Mouse (Mus musculus): Measurements from ENCODE around the gene Clnk. TPM values are rescaled to one million over a fixed set of nuclear protein-coding genes. Genes with fewer than 3 reads are reported as not detected.

Gene Clnk
- polyA plus RNA-seq, 1 experiment from 2014 or later = 0.17 TPM

- no peak for ATAC-seq (ENCODE audit: low FRiP score)
- H3K9ac ChIP-seq (replicated peaks) = no peak overlapping the region
- no peaks in the 10 kb centered on the region for H3K9me3 ChIP-seq (replicated peaks)
- no peak overlapping the region for H3K27ac ChIP-seq (replicated peaks)
- no peaks in the 10 kb centered on the region for H3K36me3 ChIP-seq
- 31% methylated on average over 3 of the region's 3 CpGs for WGBS
- no peaks in the 10 kb centered on the region for H3K4me1 ChIP-seq
- no peaks in the 10 kb centered on the region for H3K27me3 ChIP-seq (replicated peaks)
- H3K4me2 ChIP-seq = no peak overlapping the region
- H3K4me3 ChIP-seq (replicated peaks) = no peak overlapping the region
Measured at GRCm38 (mm10) chr5:38845529-38845928, 31.1 kb downstream of the Clnk start.

- H3K4me1 ChIP-seq = no peaks in the 10 kb centered on the region
- H3K4me3 ChIP-seq (replicated peaks) = no peak overlapping the region
- no peaks in the 10 kb centered on the region for H3K27me3 ChIP-seq (replicated peaks)
- H3K36me3 ChIP-seq = no peaks in the 10 kb centered on the region
- no peaks in the 10 kb centered on the region for H3K9me3 ChIP-seq (replicated peaks)
- H3K4me2 ChIP-seq = no peak overlapping the region
- WGBS = 97% methylated on average over 2 of the region's 2 CpGs
- no peak for ATAC-seq (ENCODE audit: low FRiP score)
- H3K9ac ChIP-seq (replicated peaks) = no peak overlapping the region
- no peak overlapping the region for H3K27ac ChIP-seq (replicated peaks)
Measured at GRCm38 (mm10) chr5:38844312-38844711, 32.3 kb downstream of the Clnk start.

DNA sequence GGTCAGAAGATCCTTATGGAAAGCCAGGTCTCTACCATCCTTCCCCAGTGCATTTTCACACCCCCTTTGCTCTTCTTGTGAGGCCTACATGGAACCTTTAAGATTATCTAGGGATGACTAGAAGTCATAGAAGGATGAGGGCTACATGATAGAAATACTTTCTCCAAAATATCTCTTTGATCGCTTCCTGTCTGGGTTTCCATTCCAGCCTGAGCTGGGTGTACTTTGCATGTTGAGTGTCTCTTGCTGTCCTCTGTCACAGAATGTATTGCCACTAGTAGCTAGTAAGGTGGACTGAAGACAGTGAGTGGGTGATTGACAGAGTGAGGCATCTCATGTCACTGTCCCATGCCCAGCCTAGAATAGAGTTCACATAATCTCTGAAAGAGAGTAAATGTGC is 36.6 kb downstream of the Clnk start:
- WGBS = 100% methylated on average over 1 of the region's 1 CpGs
- H3K9me3 ChIP-seq (replicated peaks) = no peaks in the 10 kb centered on the region
- ATAC-seq (ENCODE audit: low FRiP score) = no peak
- H3K27me3 ChIP-seq (replicated peaks) = no peaks in the 10 kb centered on the region
- no peak overlapping the region for H3K4me2 ChIP-seq
- H3K4me1 ChIP-seq = no peaks in the 10 kb centered on the region
- H3K4me3 ChIP-seq (replicated peaks) = no peak overlapping the region
- no peak overlapping the region for H3K9ac ChIP-seq (replicated peaks)
- H3K27ac ChIP-seq (replicated peaks) = no peak overlapping the region
- H3K36me3 ChIP-seq = no peaks in the 10 kb centered on the region

DNA sequence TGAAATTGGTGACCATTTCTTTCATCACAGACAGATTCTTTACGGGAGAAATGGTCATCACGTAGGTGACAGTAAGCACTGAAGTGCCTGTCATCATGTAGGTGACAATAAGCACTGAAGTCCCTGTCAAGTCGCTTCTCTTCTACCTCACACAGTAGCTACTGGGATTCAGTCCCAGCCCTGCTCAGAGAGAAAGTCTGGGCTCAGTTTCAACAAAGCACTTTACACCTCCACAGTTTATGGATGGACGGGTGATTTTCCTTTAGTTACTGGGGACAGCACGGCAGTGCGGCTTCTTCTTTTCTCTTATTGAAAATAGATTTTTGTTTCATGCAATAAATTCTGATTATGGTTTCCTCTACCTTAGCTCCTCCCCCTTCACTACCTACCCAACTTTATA is 49.3 kb downstream of the Clnk start:
- Histone ChIP-seq H3K27me3 (replicated peaks) (no peaks in the 10 kb centered on the region), H3K9me3 (replicated peaks) (no peaks in the 10 kb centered on the region), H3K4me3 (replicated peaks) (no peak overlapping the region), H3K4me1 (no peaks in the 10 kb centered on the region), H3K9ac (replicated peaks) (no peak overlapping the region), H3K4me2 (no peak overlapping the region), H3K36me3 (no peaks in the 10 kb centered on the region), H3K27ac (replicated peaks) (no peak overlapping the region)
- 78% methylated on average over 6 of the region's 6 CpGs for WGBS
- ATAC-seq (ENCODE audit: low FRiP score) = no peak

DNA sequence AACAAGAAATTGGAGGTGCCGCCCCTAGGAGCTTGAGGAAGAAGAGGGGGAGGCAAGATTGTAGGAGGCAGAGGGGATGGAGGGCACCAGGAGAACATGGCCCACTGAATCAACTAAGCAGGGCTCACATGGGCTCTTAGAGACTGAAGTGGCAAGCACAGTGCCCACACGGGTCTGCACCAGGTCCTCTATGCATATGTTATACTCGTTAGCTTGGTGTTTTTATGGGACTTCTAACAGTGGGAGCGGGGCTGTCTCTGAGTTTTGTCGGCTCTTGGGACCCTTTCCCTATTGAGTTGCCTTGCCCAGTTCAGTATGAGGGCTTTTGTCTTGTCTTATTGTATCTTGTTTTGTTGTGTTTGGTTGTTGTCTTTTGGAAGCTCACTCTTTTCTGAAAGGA is 50.0 kb downstream of the Clnk start:
- H3K4me3 ChIP-seq (replicated peaks) = no peak overlapping the region
- no peak overlapping the region for H3K27ac ChIP-seq (replicated peaks)
- no peak for ATAC-seq (ENCODE audit: low FRiP score)
- H3K9me3 ChIP-seq (replicated peaks) = no peaks in the 10 kb centered on the region
- no peak overlapping the region for H3K4me2 ChIP-seq
- no peak overlapping the region for H3K9ac ChIP-seq (replicated peaks)
- 50% methylated on average over 5 of the region's 5 CpGs for WGBS
- no peaks in the 10 kb centered on the region for H3K36me3 ChIP-seq
- H3K27me3 ChIP-seq (replicated peaks) = no peaks in the 10 kb centered on the region
- no peaks in the 10 kb centered on the region for H3K4me1 ChIP-seq

DNA sequence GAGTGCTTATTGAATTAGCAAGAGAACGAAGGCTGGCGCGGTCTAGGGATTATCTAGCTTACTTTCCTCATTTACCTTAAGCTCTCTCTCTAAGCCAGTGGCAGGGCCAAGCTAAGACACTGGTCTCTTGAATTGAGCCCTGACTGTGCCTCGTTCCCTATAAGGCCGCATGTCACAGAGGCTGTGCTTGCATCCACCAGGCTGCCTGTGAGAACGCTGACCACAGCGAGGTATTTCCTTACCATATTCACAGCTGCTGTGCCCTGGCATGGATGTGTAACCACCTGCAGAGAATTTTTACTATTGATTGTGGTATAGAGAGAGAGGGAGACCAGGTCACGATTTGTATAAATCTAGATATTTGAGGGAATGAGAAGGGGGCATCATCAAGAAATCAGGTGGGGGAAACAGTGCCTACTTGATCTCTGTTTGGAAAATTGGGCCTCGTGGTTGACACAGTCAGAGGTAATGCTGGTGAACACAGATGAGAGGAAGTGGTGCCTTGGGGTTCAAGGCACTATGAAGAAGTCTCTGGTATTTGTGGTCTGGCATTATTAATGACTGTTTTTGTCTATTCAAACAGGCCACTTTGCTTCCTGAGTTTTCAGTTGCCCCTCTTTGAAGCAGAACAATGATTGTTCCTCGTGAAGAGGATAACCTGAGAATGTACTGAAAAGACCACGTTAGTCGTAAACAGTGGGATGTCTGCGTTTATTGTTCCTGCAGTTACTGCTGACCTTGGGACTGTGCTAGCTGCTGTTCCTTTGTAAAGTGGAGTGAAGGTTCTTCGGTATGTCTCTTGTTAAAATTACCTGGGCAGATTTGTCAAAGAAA is 52.3 kb downstream of the Clnk start:
- no peak overlapping the region for H3K9ac ChIP-seq (replicated peaks)
- no peaks in the 10 kb centered on the region for H3K27me3 ChIP-seq (replicated peaks)
- H3K36me3 ChIP-seq = no peaks in the 10 kb centered on the region
- no peaks in the 10 kb centered on the region for H3K4me1 ChIP-seq
- H3K4me3 ChIP-seq (replicated peaks) = no peak overlapping the region
- 53% methylated on average over 14 of the region's 14 CpGs for WGBS
- ATAC-seq (ENCODE audit: low FRiP score) = no peak
- no peaks in the 10 kb centered on the region for H3K9me3 ChIP-seq (replicated peaks)
- no peak overlapping the region for H3K27ac ChIP-seq (replicated peaks)
- no peak overlapping the region for H3K4me2 ChIP-seq

GRCm38 (mm10) chr5:38813391-38814109 is 63.1 kb downstream of the Clnk start:
- Histone ChIP-seq H3K9ac (replicated peaks) (no peak overlapping the region), H3K9me3 (replicated peaks) (no peaks in the 10 kb centered on the region), H3K4me1 (peaks cover 18% of the 10 kb centered on the region), H3K27me3 (replicated peaks) (no peaks in the 10 kb centered on the region), H3K36me3 (no peaks in the 10 kb centered on the region), H3K4me2 (no peak overlapping the region), H3K27ac (replicated peaks) (no peak overlapping the region), H3K4me3 (replicated peaks) (no peak overlapping the region)
- WGBS = 44% methylated on average over 9 of the region's 9 CpGs
- ATAC-seq (ENCODE audit: low FRiP score) = no peak; the same call in 1 of the 2 replicates

GRCm38 (mm10) chr5:38812916-38813315 is 63.7 kb downstream of the Clnk start:
- H3K4me2 ChIP-seq = 0 out of 2 replicates have a peak overlapping the region, but pooled peaks have one; percentile 22
- WGBS = 44% methylated on average over 7 of the region's 7 CpGs
- no peaks in the 10 kb centered on the region for H3K27me3 ChIP-seq (replicated peaks)
- peak; percentile 64; the same call in 1 of the 2 replicates for ATAC-seq (ENCODE audit: low FRiP score)
- peaks cover 18% of the 10 kb centered on the region for H3K4me1 ChIP-seq
- H3K9ac ChIP-seq (replicated peaks) = no peak overlapping the region
- H3K27ac ChIP-seq (replicated peaks) = no peak overlapping the region
- H3K36me3 ChIP-seq = no peaks in the 10 kb centered on the region
- no peak overlapping the region for H3K4me3 ChIP-seq (replicated peaks)
- H3K9me3 ChIP-seq (replicated peaks) = no peaks in the 10 kb centered on the region

- Histone ChIP-seq H3K4me3 (replicated peaks) (no peak overlapping the region), H3K9me3 (replicated peaks) (no peaks in the 10 kb centered on the region), H3K4me1 (peaks cover 18% of the 10 kb centered on the region), H3K36me3 (no peaks in the 10 kb centered on the region), H3K9ac (replicated peaks) (no peak overlapping the region), H3K27ac (replicated peaks) (no peak overlapping the region), H3K27me3 (replicated peaks) (no peaks in the 10 kb centered on the region), H3K4me2 (peak overlapping the region; percentile 22; the same call in 1 of the 2 replicates)
- ATAC-seq (ENCODE audit: low FRiP score) = no peak
- WGBS = 44% methylated on average over 7 of the region's 7 CpGs
Measured at GRCm38 (mm10) chr5:38812386-38812785, 64.2 kb downstream of the Clnk start.

DNA sequence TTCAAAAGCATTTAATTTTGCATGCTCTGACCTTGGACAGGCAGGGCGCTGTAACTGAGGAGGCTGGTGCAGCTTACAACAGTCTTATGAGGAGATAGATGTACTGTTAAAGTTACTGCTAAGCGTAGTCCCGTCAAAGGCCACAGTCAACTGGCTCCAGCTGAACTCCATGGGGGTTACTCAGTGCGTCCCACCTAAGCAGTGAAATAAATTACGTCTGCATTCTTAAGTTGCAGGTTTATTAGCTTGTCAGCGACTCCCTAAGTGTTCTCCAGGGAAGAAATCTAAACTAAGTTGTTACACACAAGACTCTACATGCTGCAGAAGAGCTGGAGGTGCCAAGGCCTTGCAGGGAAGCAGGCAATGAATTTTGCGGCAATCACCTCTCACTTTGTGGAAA is 77.7 kb downstream of the Clnk start:
- Histone ChIP-seq H3K4me3 (replicated peaks) (no peak overlapping the region), H3K4me2 (no peak overlapping the region), H3K36me3 (no peaks in the 10 kb centered on the region), H3K9me3 (replicated peaks) (no peaks in the 10 kb centered on the region), H3K4me1 (peaks cover 14% of the 10 kb centered on the region), H3K27ac (replicated peaks) (no peak overlapping the region), H3K9ac (replicated peaks) (no peak overlapping the region), H3K27me3 (replicated peaks) (no peaks in the 10 kb centered on the region)
- WGBS = 52% methylated on average over 7 of the region's 7 CpGs
- no peak for ATAC-seq (ENCODE audit: low FRiP score)

GRCm38 (mm10) chr5:38795139-38795538 is 81.5 kb downstream of the Clnk start:
- no peaks in the 10 kb centered on the region for H3K9me3 ChIP-seq (replicated peaks)

DNA sequence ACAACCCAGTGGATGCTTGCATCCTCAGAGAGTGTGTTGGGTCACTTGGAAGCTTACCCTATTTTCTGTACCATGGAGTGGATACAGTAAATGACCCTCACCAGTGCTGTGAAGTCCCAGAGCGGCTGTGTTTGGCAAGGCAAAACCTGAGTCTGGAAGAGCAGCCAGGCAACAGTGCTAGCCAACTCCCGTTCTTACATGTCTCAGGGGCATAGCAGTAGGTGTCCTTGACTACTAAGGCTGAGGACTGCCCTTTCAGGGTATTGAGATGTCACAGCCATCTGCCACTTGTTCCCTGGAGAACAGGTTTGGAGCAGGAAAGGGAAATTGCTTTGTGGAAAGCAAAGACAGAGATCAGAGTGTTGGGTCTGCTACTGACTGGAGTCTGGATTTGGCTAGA is 85.5 kb downstream of the Clnk start:
- H3K27ac ChIP-seq (replicated peaks) = no peak overlapping the region
- H3K9me3 ChIP-seq (replicated peaks) = no peaks in the 10 kb centered on the region
- 92% methylated on average over 2 of the region's 2 CpGs for WGBS
- no peak overlapping the region for H3K9ac ChIP-seq (replicated peaks)
- ATAC-seq (ENCODE audit: low FRiP score) = no peak
- H3K4me2 ChIP-seq = no peak overlapping the region
- H3K4me3 ChIP-seq (replicated peaks) = no peak overlapping the region
- H3K4me1 ChIP-seq = peaks cover 35% of the 10 kb centered on the region
- H3K27me3 ChIP-seq (replicated peaks) = no peaks in the 10 kb centered on the region
- H3K36me3 ChIP-seq = no peaks in the 10 kb centered on the region

More at GRCm38 (mm10) chr5:38795139-38795538, 81.5 kb downstream of the Clnk start:
- Histone ChIP-seq H3K27me3 (replicated peaks) (no peaks in the 10 kb centered on the region), H3K27ac (replicated peaks) (peak overlapping the region; percentile 56), H3K4me2 (0 out of 2 replicates have a peak overlapping the region, but pooled peaks have one; percentile 23), H3K4me1 (peaks cover 14% of the 10 kb centered on the region), H3K36me3 (no peaks in the 10 kb centered on the region), H3K9ac (replicated peaks) (no peak overlapping the region), H3K4me3 (replicated peaks) (no peak overlapping the region)
- peak; percentile 51; the same call in 1 of the 2 replicates for ATAC-seq (ENCODE audit: low FRiP score)
- WGBS = 38% methylated on average over 11 of the region's 11 CpGs
